Mouse (Mus musculus): ENCODE data around the gene Zfx.

Zfx gene

GRCm38 (mm10) chrX:94061246-94061645 is 62.3 kb downstream of the Zfx start:
- DNase-seq (ENCODE audit: low read depth, low spot score) = no peak

GRCm38 (mm10) chrX:94060751-94061150 is 62.8 kb downstream of the Zfx start:
- no peak for DNase-seq (ENCODE audit: low read depth, low spot score)

- no peak for DNase-seq (ENCODE audit: low read depth, low spot score)
Observed at GRCm38 (mm10) chrX:94058748-94059147, 64.8 kb downstream of the Zfx start.

GRCm38 (mm10) chrX:94049048-94049447 is 74.5 kb downstream of the Zfx start:
- no peak for DNase-seq (ENCODE audit: low read depth, low spot score)

GRCm38 (mm10) chrX:94048048-94048447 is 75.5 kb downstream of the Zfx start:
- no peak for DNase-seq (ENCODE audit: low read depth, low spot score)

- no peak for DNase-seq (ENCODE audit: low read depth, low spot score)
Observed at GRCm38 (mm10) chrX:94047381-94047780, 76.1 kb downstream of the Zfx start.

- no peak for DNase-seq (ENCODE audit: low read depth, low spot score)
Observed at GRCm38 (mm10) chrX:94032937-94033336, 90.6 kb downstream of the Zfx start.

GRCm38 (mm10) chrX:94030081-94030480 is 93.4 kb downstream of the Zfx start:
- DNase-seq (ENCODE audit: low read depth, low spot score) = no peak

All from retina, postnatal 7 days (tissue).